Mouse (Mus musculus) heart, embryonic 11.5 days (tissue): ENCODE results near the gene Jph2. TPM values are rescaled to one million over a fixed set of nuclear protein-coding genes. Genes with fewer than 3 reads are reported as not detected.

Source experiments
- ATAC-seq: fragments of 200-750 bp; cut with Nextera tagmentation; replicated peaks from 2 replicates; pipeline ENCODE4 v1.8.0; 2017; ENCODE audit warnings: moderate library complexity; ENCODE audit not compliant: insufficient number of reproducible peaks, low FRiP score, low TSS enrichment
- H3K27ac ChIP-seq: fragments of 300-500 bp; sonication (generic); 2 replicates; pipeline ENCODE4 v1.5.1; 2014; ENCODE audit warnings: mild to moderate bottlenecking, low read depth, low read length
- H3K27me3 ChIP-seq: fragments of 300-500 bp; sonication (generic); 2 replicates; pipeline ENCODE4 v1.6.1; 2014; ENCODE audit warnings: mild to moderate bottlenecking, low read length, mixed read lengths; ENCODE audit not compliant: control insufficient read depth, insufficient read depth
- H3K36me3 ChIP-seq: fragments of 300-500 bp; sonication (generic); 2 replicates; pipeline ENCODE4 v1.6.1; 2014; ENCODE audit warnings: mild to moderate bottlenecking, low read length, moderate library complexity, mixed read lengths; ENCODE audit not compliant: control insufficient read depth, insufficient read depth
- H3K4me1 ChIP-seq: fragments of 300-500 bp; sonication (generic); 2 replicates; pipeline ENCODE4 v1.6.1; 2014; ENCODE audit warnings: low read length; ENCODE audit not compliant: control insufficient read depth, insufficient read depth
- H3K4me2 ChIP-seq: fragments of 300-500 bp; sonication (generic); 2 replicates; pipeline ENCODE4 v1.6.1; 2014; ENCODE audit warnings: mild to moderate bottlenecking, moderate library complexity
- H3K4me3 ChIP-seq: fragments of 300-500 bp; sonication (generic); 2 replicates; pipeline ENCODE4 v1.5.1; 2014; ENCODE audit warnings: low read depth, low read length
- H3K9ac ChIP-seq: fragments of 300-500 bp; sonication (generic); 2 replicates; pipeline ENCODE4 v1.6.1; 2014; ENCODE audit warnings: mild to moderate bottlenecking, low read depth, low read length, moderate library complexity
- H3K9me3 ChIP-seq: fragments of 300-500 bp; sonication (generic); replicated peaks from 2 replicates; pipeline ENCODE4 v1.6.1; 2016; ENCODE audit warnings: low read length; ENCODE audit not compliant: control insufficient read depth
- WGBS: fragments of 180-500 bp; shearing (Covaris S2); extraction: QIAGEN DNeasy Blood & Tissue Kit; methylation state at CpG from one replicate; pipeline ENCODE4 v1.1.7; 2014; ENCODE audit not compliant: insufficient replicate concordance; 5-methylcytosine and 5-hydroxymethylcytosine counted together
- polyA plus RNA-seq: library from polyadenylated mRNA; unstranded; fragments of >200 nt; fragmentation: Nextera tagmentation; extraction: Ambion mirVana; gene quantifications from 2 replicates; pipeline ENCODE4 v1.2.1, GENCODE M21; 2014

Gene Jph2
- polyA plus RNA-seq, 1 experiment from 2014 or later = 19.5 TPM

- H3K4me2 ChIP-seq = peak overlapping the region; percentile 44
- no peaks in the 10 kb centered on the region for H3K27me3 ChIP-seq
- peak overlapping the region; percentile 54 for H3K9ac ChIP-seq
- H3K4me3 ChIP-seq = no peak overlapping the region
- WGBS = 9% methylated on average over 7 of the region's 7 CpGs
- peak overlapping the region; percentile 94 for H3K27ac ChIP-seq
- no peaks in the 10 kb centered on the region for H3K36me3 ChIP-seq
- ATAC-seq = peak; percentile 67
- no peaks in the 10 kb centered on the region for H3K9me3 ChIP-seq
- peaks cover 70% of the 10 kb centered on the region for H3K4me1 ChIP-seq
These were observed 44.1 kb downstream of the Jph2 start for GRCm38 (mm10) chr2:163353731-163354130.

- Histone ChIP-seq H3K27ac (no peak overlapping the region), H3K4me2 (no peak overlapping the region)
These were observed 47.4 kb downstream of the Jph2 start for GRCm38 (mm10) chr2:163350443-163350842.

GRCm38 (mm10) chr2:163349411-163349810 is 48.4 kb downstream of the Jph2 start:
- Histone ChIP-seq H3K9me3 (no peaks in the 10 kb centered on the region), H3K4me1 (peaks cover 68% of the 10 kb centered on the region), H3K27ac (no peak overlapping the region), H3K9ac (no peak overlapping the region), H3K36me3 (peaks cover 5% of the 10 kb centered on the region; the same call in 1 of the 2 replicates), H3K27me3 (no peaks in the 10 kb centered on the region), H3K4me3 (no peak overlapping the region), H3K4me2 (no peak overlapping the region)
- 70% methylated on average over 9 of the region's 9 CpGs for WGBS
- ATAC-seq = no peak

More at GRCm38 (mm10) chr2:163350443-163350842, 47.4 kb downstream of the Jph2 start:
- 45% methylated on average over 5 of the region's 5 CpGs for WGBS
- H3K36me3 ChIP-seq = peaks cover 5% of the 10 kb centered on the region; the same call in 1 of the 2 replicates
- no peaks in the 10 kb centered on the region for H3K9me3 ChIP-seq
- H3K9ac ChIP-seq = no peak overlapping the region
- no peak overlapping the region for H3K4me3 ChIP-seq
- peaks cover 73% of the 10 kb centered on the region for H3K4me1 ChIP-seq
- ATAC-seq = no peak
- H3K27me3 ChIP-seq = no peaks in the 10 kb centered on the region

- Histone ChIP-seq H3K4me3 (no peak overlapping the region), H3K9me3 (no peaks in the 10 kb centered on the region), H3K9ac (no peak overlapping the region), H3K4me2 (no peak overlapping the region), H3K27ac (no peak overlapping the region), H3K27me3 (no peaks in the 10 kb centered on the region), H3K36me3 (peaks cover 5% of the 10 kb centered on the region; the same call in 1 of the 2 replicates), H3K4me1 (peaks cover 61% of the 10 kb centered on the region)
- ATAC-seq = no peak
- WGBS = 57% methylated on average over 7 of the region's 7 CpGs
These were observed 49.1 kb downstream of the Jph2 start for GRCm38 (mm10) chr2:163348677-163349076.

GRCm38 (mm10) chr2:163347517-163348184 is 50.1 kb downstream of the Jph2 start:
- Histone ChIP-seq H3K4me1 (peaks cover 50% of the 10 kb centered on the region), H3K4me3 (no peak overlapping the region), H3K27me3 (no peaks in the 10 kb centered on the region), H3K9ac (no peak overlapping the region), H3K27ac (no peak overlapping the region), H3K4me2 (no peak overlapping the region), H3K36me3 (peaks cover 5% of the 10 kb centered on the region; the same call in 1 of the 2 replicates), H3K9me3 (no peaks in the 10 kb centered on the region)
- WGBS = 66% methylated on average over 8 of the region's 8 CpGs
- ATAC-seq = no peak

- peaks cover 39% of the 10 kb centered on the region for H3K4me1 ChIP-seq
- H3K9ac ChIP-seq = no peak overlapping the region
- 78% methylated on average over 11 of the region's 11 CpGs for WGBS
- no peaks in the 10 kb centered on the region for H3K9me3 ChIP-seq
- no peak overlapping the region for H3K4me2 ChIP-seq
- H3K27ac ChIP-seq = peak overlapping the region; percentile 22; the same call in 1 of the 2 replicates
- no peak overlapping the region for H3K4me3 ChIP-seq
- no peak for ATAC-seq
- H3K27me3 ChIP-seq = no peaks in the 10 kb centered on the region
- H3K36me3 ChIP-seq = peaks cover 5% of the 10 kb centered on the region; the same call in 1 of the 2 replicates
These were observed 51.3 kb downstream of the Jph2 start for GRCm38 (mm10) chr2:163346497-163346896.

- WGBS = 60% methylated on average over 13 of the region's 13 CpGs
- peaks cover 5% of the 10 kb centered on the region; the same call in 1 of the 2 replicates for H3K36me3 ChIP-seq
- H3K9ac ChIP-seq = 0 out of 2 replicates have a peak overlapping the region, but pooled peaks have one; percentile 36
- H3K9me3 ChIP-seq = no peaks in the 10 kb centered on the region
- H3K4me3 ChIP-seq = no peak overlapping the region
- H3K4me2 ChIP-seq = no peak overlapping the region
- no peak for ATAC-seq
- H3K27me3 ChIP-seq = peaks cover 4% of the 10 kb centered on the region; the same call in 1 of the 2 replicates
- peaks cover 39% of the 10 kb centered on the region for H3K4me1 ChIP-seq
- H3K27ac ChIP-seq = 0 out of 2 replicates have a peak overlapping the region, but pooled peaks have one; percentile 29
These were observed 52.7 kb downstream of the Jph2 start for GRCm38 (mm10) chr2:163344976-163345660.

GRCm38 (mm10) chr2:163343671-163344070 is 54.1 kb downstream of the Jph2 start:
- Histone ChIP-seq H3K27me3 (peaks cover 17% of the 10 kb centered on the region), H3K36me3 (peaks cover 8% of the 10 kb centered on the region; the same call in 1 of the 2 replicates), H3K27ac (no peak overlapping the region), H3K9me3 (no peaks in the 10 kb centered on the region), H3K9ac (no peak overlapping the region), H3K4me2 (no peak overlapping the region), H3K4me3 (no peak overlapping the region), H3K4me1 (peaks cover 33% of the 10 kb centered on the region)
- WGBS = 86% methylated on average over 4 of the region's 4 CpGs
- no peak for ATAC-seq
